Mouse (Mus musculus) lung, embryonic 16.5 days (tissue): ENCODE data around the gene Fam19a3. TPM values are rescaled to one million over a fixed set of nuclear protein-coding genes. Genes with fewer than 3 reads are reported as not detected.
"Not testable (repeated sequence)": the region's sequence is repeated elsewhere in the genome, so short reads cannot be mapped to it uniquely, and the experiment has no call there.

Experiments
- ATAC-seq: fragments of 200-750 bp; cut with Nextera tagmentation; 2 replicates; pipeline ENCODE4 v1.8.0; 2017; ENCODE audit warnings: low read depth, mild to moderate bottlenecking, moderate library complexity
- H3K27ac ChIP-seq: fragments of 300-500 bp; sonication (generic); 2 replicates; pipeline ENCODE4 v1.5.1; 2014; ENCODE audit warnings: mild to moderate bottlenecking, control low read depth, low read length
- H3K27me3 ChIP-seq: fragments of 300-500 bp; sonication (generic); 2 replicates; pipeline ENCODE4 v1.6.1; 2014; ENCODE audit warnings: low read depth, low read length, mixed read lengths; ENCODE audit not compliant: control insufficient read depth, insufficient read depth
- H3K36me3 ChIP-seq: fragments of 300-500 bp; sonication (generic); 2 replicates; pipeline ENCODE4 v1.6.1; 2014; ENCODE audit warnings: low read length; ENCODE audit not compliant: control insufficient read depth, insufficient read depth
- H3K4me1 ChIP-seq: fragments of 300-500 bp; sonication (generic); replicated peaks from 2 replicates; pipeline ENCODE4 v1.6.1; 2014; ENCODE audit warnings: low read length, mixed read lengths; ENCODE audit not compliant: control insufficient read depth, insufficient read depth
- H3K4me2 ChIP-seq: fragments of 300-500 bp; sonication (generic); 2 replicates; pipeline ENCODE4 v1.6.1; 2014; ENCODE audit warnings: low read depth, low read length, control low read depth
- H3K4me3 ChIP-seq: fragments of 300-500 bp; sonication (generic); 2 replicates; pipeline ENCODE4 v1.5.1; 2014; ENCODE audit warnings: mild to moderate bottlenecking, low read length, control low read depth
- H3K9ac ChIP-seq: fragments of 300-500 bp; sonication (generic); 2 replicates; pipeline ENCODE4 v1.6.1; 2014; ENCODE audit warnings: low read length, control low read depth
- H3K9me3 ChIP-seq: fragments of 300-500 bp; sonication (generic); 2 replicates; pipeline ENCODE4 v1.6.1; 2016; ENCODE audit warnings: low read length; ENCODE audit not compliant: control insufficient read depth
- WGBS: fragments of 180-500 bp; shearing (Covaris S2); extraction: QIAGEN DNeasy Blood & Tissue Kit; methylation state at CpG from one replicate; pipeline ENCODE4 v1.1.7; 2014; 5-methylcytosine and 5-hydroxymethylcytosine counted together
- polyA plus RNA-seq: library from polyadenylated mRNA; unstranded; fragments of >200 nt; fragmentation: Nextera tagmentation; extraction: Ambion mirVana; gene quantifications from 2 replicates; pipeline ENCODE4 v1.2.1, GENCODE M21; 2015

Gene Fam19a3
- polyA plus RNA-seq, 1 experiment from 2014 or later, result 0.08 TPM

DNA sequence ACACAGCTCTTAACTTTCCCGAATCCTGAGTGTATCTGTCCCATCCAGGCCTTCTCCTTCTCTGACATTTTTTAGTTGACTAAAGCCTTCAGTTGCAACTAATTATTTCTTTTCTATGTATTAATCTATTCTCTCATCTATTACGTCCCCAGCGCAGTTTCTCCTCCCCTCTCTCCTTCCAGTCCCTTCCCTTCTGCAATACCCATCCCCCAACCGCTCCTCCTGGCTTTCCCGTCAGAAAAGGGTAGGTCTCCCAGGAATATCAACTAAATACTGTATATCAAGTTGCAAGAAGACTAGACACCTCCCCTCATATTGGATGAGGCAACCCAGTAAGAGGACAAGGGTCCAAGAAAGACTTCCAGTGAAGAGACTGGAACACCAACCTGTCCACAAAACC, 22.8 kb downstream of the Fam19a3 start:
- H3K27ac ChIP-seq, result no peak overlapping the region
- H3K36me3 ChIP-seq, result no peaks in the 10 kb centered on the region
- WGBS, result 16% methylated on average over 5 of the region's 5 CpGs
- H3K4me1 ChIP-seq, result peaks cover 6% of the 10 kb centered on the region
- H3K9me3 ChIP-seq, result no peaks in the 10 kb centered on the region
- peak overlapping the region; percentile 63 for H3K9ac ChIP-seq
- peak overlapping the region; percentile 45 for H3K4me3 ChIP-seq
- peaks cover 3% of the 10 kb centered on the region; the same call in 1 of the 2 replicates for H3K27me3 ChIP-seq
- peak overlapping the region; percentile 82 for H3K4me2 ChIP-seq
- no peak for ATAC-seq

DNA sequence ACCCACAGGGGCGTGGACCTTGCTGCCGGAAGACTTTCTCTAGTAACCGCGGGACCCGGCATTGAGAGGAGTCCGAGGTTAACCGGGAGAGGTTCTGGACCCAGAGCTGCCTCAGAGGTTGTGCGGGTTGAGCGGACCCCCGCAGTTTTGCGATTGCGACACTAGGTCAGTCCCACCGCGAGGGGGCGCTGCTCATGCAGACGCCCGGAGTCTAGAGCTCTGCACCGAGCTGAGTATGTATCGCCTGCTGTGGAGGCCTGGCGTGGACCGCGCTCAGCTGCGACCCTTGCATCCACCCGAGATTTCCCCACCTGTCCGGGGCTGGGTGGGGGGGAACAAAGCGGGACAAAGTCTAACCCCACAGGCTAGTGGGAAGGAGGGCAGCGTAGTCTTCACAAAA, 23.2 kb downstream of the Fam19a3 start:
- WGBS, result 1% methylated on average over 27 of the region's 27 CpGs
- peak; percentile 81 for ATAC-seq
- no peaks in the 10 kb centered on the region for H3K36me3 ChIP-seq

DNA sequence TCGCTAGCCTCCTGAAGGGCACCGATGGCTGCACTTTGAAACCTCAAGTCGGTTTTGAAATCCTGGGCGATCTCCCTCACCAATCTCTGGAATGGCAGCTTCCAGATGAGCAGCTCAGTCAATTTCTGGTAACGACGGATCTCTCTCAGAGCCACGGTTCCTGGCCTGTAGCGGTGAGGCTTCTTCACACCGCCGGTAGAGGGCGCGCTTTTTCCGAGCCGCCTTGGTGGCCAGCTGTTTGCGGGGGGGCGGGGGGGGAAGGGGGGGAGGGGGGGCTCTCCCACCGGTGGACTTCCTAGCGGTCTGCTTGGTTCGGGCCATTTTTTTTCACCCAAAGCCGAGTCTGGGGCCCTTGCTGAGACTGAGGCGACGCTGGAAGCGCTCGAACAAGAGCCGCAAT, 28.8 kb downstream of the Fam19a3 start:
- H3K27ac ChIP-seq, H3K4me1 ChIP-seq, H3K4me3 ChIP-seq, H3K9me3 ChIP-seq, H3K36me3 ChIP-seq, H3K27me3 ChIP-seq, ATAC-seq, H3K4me2 ChIP-seq, H3K9ac ChIP-seq: not testable (repeated sequence)
- 17% methylated on average over 20 of the region's 25 CpGs for WGBS

More for the DNA sequence above, 23.2 kb downstream of the Fam19a3 start:
- H3K27me3 ChIP-seq, result peaks cover 3% of the 10 kb centered on the region; the same call in 1 of the 2 replicates
- no peak overlapping the region for H3K27ac ChIP-seq
- H3K4me2 ChIP-seq, result peak overlapping the region; percentile 82
- no peaks in the 10 kb centered on the region for H3K9me3 ChIP-seq
- peak overlapping the region; percentile 63 for H3K9ac ChIP-seq
- peak overlapping the region; percentile 45 for H3K4me3 ChIP-seq
- peaks cover 6% of the 10 kb centered on the region for H3K4me1 ChIP-seq

DNA sequence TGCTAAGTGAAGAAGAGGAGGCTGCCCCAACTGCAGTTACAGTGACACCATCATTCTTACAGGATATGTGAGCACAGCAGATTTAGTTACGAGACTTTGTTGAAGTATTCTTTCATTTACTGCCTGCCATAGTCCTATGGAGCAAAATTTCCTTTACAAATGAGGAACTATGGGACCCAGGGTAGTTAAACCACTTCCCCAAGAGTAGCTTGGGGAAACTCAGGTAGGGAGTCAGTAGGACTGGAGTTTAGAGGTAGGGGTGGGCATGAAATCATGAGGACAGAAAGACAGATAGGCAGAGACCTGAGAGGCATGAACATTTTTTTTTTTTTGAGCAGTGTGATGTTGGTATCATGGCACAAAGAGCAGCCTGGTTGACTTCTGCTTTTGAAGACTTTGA, 37.8 kb downstream of the Fam19a3 start:
- H3K4me2 ChIP-seq, result no peak overlapping the region
- H3K4me1 ChIP-seq, result no peaks in the 10 kb centered on the region
- no peak overlapping the region for H3K27ac ChIP-seq
- no peaks in the 10 kb centered on the region for H3K9me3 ChIP-seq
- 67% methylated on average over 1 of the region's 1 CpGs for WGBS
- H3K36me3 ChIP-seq, result no peaks in the 10 kb centered on the region
- H3K9ac ChIP-seq, result no peak overlapping the region
- H3K4me3 ChIP-seq, result no peak overlapping the region
- no peak for ATAC-seq
- no peaks in the 10 kb centered on the region for H3K27me3 ChIP-seq

DNA sequence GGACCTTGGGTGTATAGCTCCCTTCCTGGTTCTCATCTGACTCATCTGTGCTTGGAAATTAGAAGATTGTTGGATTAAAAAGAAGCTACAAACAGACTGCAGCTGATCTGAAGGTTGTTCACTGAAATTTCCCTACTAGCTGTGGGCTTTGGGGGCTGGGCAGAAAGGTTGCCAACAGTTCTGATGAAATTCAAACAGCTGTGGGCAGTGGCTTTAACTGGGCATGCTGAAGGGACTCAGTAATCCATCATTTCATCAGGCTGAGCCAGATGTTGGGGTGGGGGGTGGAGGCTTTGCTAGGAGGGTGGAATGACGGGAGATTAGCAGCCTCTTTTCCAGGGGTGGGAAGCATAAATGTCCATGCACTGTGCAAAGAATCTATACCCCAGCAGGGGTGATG, 38.5 kb downstream of the Fam19a3 start:
- no peak overlapping the region for H3K4me2 ChIP-seq

DNA sequence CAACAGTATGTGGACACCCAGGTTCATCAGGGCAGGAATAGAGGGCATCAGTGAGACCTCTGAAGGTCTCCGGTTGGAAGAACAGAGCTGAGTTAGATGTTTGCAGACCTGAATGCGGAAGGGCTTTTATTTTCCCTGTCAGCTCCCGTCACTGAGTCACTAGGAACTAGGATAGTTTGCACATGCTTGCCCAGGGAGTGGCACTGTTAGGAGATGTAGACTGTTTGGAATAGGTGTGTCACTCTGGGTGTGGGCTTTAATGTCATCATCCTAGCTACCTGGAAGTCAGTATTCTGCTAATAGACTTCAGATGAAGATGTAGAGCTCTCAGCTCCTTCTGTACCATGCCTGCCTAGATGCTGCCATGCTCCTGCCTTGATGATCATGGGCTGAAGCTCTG, 39.7 kb downstream of the Fam19a3 start:
- H3K9ac ChIP-seq, result no peak overlapping the region
- H3K4me3 ChIP-seq, result no peak overlapping the region
- no peak overlapping the region for H3K4me2 ChIP-seq
- no peaks in the 10 kb centered on the region for H3K27me3 ChIP-seq
- H3K4me1 ChIP-seq, result no peaks in the 10 kb centered on the region
- 77% methylated on average over 3 of the region's 3 CpGs for WGBS
- no peak for ATAC-seq
- H3K9me3 ChIP-seq, result no peaks in the 10 kb centered on the region
- H3K36me3 ChIP-seq, result no peaks in the 10 kb centered on the region
- H3K27ac ChIP-seq, result no peak overlapping the region

More for the DNA sequence above, 38.5 kb downstream of the Fam19a3 start:
- Histone ChIP-seq H3K27me3 (no peaks in the 10 kb centered on the region), H3K36me3 (no peaks in the 10 kb centered on the region), H3K4me3 (no peak overlapping the region), H3K27ac (no peak overlapping the region), H3K4me1 (no peaks in the 10 kb centered on the region), H3K9me3 (no peaks in the 10 kb centered on the region), H3K9ac (no peak overlapping the region)
- no peak for ATAC-seq
- 36% methylated on average over 1 of the region's 1 CpGs for WGBS

DNA sequence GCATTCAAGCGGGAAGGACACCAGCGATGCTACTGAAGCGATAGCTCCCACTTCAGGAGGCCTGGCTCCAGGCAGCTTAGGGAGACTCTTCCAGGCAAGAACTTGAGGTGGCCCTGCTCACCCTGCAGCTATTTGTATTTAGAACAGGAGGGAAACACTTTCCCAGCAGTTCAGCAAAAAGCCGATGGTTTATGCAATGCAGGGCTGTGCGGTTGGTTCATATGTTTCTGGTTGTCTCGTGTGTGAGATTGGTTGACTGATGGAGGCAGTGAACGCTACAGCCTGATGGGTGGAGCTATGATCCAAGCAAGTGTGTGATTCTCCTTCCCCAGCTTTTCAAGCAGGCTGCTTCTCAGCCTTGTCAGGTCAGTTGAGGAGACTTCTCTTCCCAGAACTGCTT, 47.0 kb downstream of the Fam19a3 start:
- Histone ChIP-seq H3K27ac (no peak overlapping the region), H3K9me3 (no peaks in the 10 kb centered on the region), H3K4me3 (no peak overlapping the region), H3K4me2 (no peak overlapping the region), H3K4me1 (no peaks in the 10 kb centered on the region), H3K9ac (no peak overlapping the region), H3K27me3 (no peaks in the 10 kb centered on the region), H3K36me3 (no peaks in the 10 kb centered on the region)
- 37% methylated on average over 7 of the region's 7 CpGs for WGBS
- ATAC-seq, result no peak

DNA sequence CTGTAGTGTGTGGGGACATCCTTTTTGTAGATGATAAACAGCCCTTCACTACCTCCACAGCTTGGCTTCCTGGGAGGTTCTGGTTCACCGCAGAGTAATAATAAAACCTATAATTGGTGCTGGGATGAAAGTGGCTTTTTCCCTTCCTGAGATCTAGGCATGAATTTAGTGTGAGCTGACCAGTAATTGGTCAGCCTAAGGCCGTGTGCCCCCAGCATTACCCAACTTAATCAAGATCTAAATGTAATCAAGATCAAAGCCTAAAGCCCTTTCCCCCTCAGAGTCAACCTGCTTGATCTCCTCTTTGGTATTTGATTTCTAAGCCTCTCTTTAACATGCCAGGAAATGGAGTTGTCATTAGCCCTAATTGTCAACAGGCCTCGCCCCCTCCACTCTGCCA, 48.7 kb downstream of the Fam19a3 start:
- Histone ChIP-seq H3K27me3 (no peaks in the 10 kb centered on the region), H3K4me2 (no peak overlapping the region), H3K9me3 (no peaks in the 10 kb centered on the region), H3K4me1 (no peaks in the 10 kb centered on the region), H3K4me3 (no peak overlapping the region), H3K36me3 (no peaks in the 10 kb centered on the region), H3K27ac (no peak overlapping the region), H3K9ac (no peak overlapping the region)
- WGBS, result 56% methylated on average over 3 of the region's 3 CpGs
- ATAC-seq, result no peak

DNA sequence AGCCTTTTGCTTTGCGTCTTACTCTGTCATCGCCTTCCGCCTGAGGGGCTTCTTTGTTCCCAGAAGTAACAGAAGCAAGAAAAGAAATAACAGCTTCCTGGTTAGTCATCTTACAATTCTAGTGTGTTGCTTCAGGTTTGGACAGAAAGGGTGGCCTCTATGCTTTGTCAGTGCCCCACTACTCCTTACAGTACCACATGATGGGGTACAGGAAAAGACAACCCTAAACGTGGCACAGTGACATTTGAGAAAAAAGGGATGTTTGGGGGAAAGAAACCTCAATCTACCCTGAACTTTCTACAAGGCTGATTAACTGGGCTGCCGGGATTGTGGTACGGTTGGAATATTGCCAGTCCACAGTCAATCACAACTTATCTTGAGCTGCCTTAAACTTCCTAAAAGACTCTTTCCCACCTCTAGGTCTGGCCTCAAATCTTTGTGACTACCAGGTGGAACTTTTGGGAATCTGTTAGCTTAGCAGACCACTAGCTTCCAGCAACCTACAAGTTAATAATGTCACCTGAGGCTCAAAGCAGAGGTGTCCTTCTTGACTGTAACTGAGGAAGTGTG, 52.3 kb downstream of the Fam19a3 start:
- H3K27me3 ChIP-seq, result no peaks in the 10 kb centered on the region
- WGBS, result 63% methylated on average over 6 of the region's 6 CpGs
- no peak for ATAC-seq
- H3K27ac ChIP-seq, result no peak overlapping the region
- H3K4me2 ChIP-seq, result no peak overlapping the region
- no peaks in the 10 kb centered on the region for H3K9me3 ChIP-seq
- no peaks in the 10 kb centered on the region for H3K4me1 ChIP-seq
- no peak overlapping the region for H3K9ac ChIP-seq
- H3K36me3 ChIP-seq, result no peaks in the 10 kb centered on the region
- no peak overlapping the region for H3K4me3 ChIP-seq
